Mouse (Mus musculus): Measurements from ENCODE around the gene Aip. TPM values are rescaled to one million over a fixed set of nuclear protein-coding genes. Genes with fewer than 3 reads are reported as not detected.
A peak's percentile ranks its signal among the peaks of the same experiment; 100 is the strongest.

Aip gene
- total RNA-seq (2014; fragmentation: Nextera tagmentation) (36.8 and 39.9 TPM in 2 replicates), total RNA-seq (2017) (22.3 and 23.9 TPM in 2 replicates), polyA plus RNA-seq (2012) (86.6 and 92.9 TPM in 2 replicates)

DNA sequence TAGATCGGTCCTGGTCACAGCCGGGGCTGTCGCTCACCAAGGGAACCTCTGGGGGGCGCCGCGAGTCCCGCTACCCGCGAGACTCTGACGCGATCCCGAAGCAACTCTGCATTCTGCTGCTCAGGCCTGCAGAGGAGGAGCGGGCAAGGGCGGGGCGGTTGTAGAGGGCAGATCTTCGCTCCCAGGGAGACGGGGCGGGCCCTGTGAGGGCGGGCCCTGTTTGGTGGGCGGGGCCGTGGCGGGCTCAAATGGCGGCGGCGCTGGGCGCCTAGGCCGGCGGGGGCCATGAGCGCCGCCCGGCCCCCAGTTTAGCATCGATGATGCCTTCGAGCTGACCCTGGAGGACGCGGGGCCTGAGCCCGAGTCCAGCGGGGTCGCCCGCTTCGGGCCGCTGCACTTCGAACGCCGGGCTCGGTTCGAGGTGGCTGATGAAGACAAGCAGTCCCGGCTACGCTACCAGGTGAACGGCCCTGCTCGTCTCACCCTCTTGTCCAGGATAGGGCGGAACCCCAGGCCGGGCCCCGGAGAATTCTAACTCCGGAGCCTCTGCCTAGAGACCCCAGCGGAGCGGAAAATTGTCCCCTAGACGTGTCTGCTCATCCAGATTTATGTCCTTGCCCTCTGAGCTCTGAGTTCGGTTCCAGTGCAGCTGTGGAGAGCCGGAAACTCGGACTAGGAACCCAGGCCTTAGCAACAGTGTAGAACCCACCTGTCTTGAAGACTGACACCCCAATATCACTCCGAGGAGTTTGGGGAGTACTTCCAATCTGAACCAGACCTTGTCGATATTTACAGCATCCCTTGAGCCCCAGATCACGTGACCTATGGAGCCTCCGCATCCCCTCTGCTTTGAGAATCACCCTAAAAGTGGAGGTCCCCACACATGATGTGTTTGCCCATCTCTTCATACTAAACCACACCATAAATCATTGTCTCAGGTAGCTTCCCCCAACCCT, at the start of gene Aip:
TSS of gene Aip (minus strand) at position 118 of the 956 bp plus-strand sequence.
- DNase-seq (ENCODE audit: low spot score), result peak; percentile 90
- peak within 1 kb of the TSS; percentile 85 for H3K4me3 ChIP-seq (ENCODE audit: low read depth, low read length)
- peak; percentile 87 for ATAC-seq (ENCODE audit: extremely low read depth, insufficient number of reproducible peaks, low FRiP score, poor library complexity, severe bottlenecking)
- TF ChIP-seq POLR2AphosphoS5 (IDR thresholded peaks at IDR 0.05; ENCODE audit: insufficient replicate concordance, low read depth, low read length) (no peak), CTCF (IDR thresholded peaks at IDR 0.05; ENCODE audit: low read depth, low read length) (0 out of 2 replicates have a peak, but pooled peaks have one; percentile 6), GATA2 (IDR thresholded peaks at IDR 0.05; ENCODE audit: borderline replicate concordance, low read depth, low read length) (no peak), GATA1 (IDR thresholded peaks at IDR 0.05; ENCODE audit: borderline replicate concordance, low read length) (no peak), TAL1 (conservative IDR thresholded peaks at IDR 0.05; ENCODE audit: low read depth, low read length) (no peak)
- no peaks in the 10 kb centered on the region for H3K9me3 ChIP-seq (replicated peaks)
- peaks cover 41% of the 10 kb centered on the region for H3K36me3 ChIP-seq (replicated peaks)
- H3K27me3 ChIP-seq (ENCODE audit: insufficient read depth, low read length), result no peaks in the 10 kb centered on the region
- peaks cover 64% of the 10 kb centered on the region for H3K4me1 ChIP-seq (ENCODE audit: insufficient read depth, low read depth, low read length)

DNA sequence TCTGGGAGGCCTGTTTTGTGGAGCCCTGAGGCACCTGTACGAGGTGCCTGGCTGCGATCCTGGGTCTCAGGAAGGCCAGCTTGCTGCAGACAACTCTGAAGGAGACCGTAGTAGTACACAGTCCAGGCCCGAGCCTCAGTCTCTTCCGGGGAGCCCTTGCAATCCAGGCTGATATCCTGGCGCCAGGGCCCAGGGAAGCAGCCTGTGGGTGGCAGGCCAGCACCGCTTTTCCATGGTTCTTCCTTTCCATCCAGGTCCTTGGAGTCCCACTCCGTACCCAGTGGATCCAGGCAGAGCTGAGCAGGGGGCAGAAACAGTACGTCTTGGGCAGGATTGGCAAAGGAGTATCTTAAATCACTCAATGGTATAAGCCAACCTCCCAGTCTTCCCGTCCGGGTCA, 47.3 kb upstream of the Aip start:
- TF ChIP-seq POLR2AphosphoS5 (IDR thresholded peaks at IDR 0.05; ENCODE audit: insufficient replicate concordance, low read depth, low read length), result no peak
- no peak for TF ChIP-seq TAL1 (conservative IDR thresholded peaks at IDR 0.05; ENCODE audit: low read depth, low read length)
- no peak for TF ChIP-seq GATA1 (IDR thresholded peaks at IDR 0.05; ENCODE audit: borderline replicate concordance, low read length)
- Histone ChIP-seq H3K4me1 (ENCODE audit: insufficient read depth, low read depth, low read length) (peaks cover 32% of the 10 kb centered on the region), H3K9me3 (replicated peaks) (no peaks in the 10 kb centered on the region), H3K4me3 (ENCODE audit: low read depth, low read length) (no peak overlapping the region), H3K27me3 (ENCODE audit: insufficient read depth, low read length) (peaks cover 60% of the 10 kb centered on the region), H3K36me3 (replicated peaks) (no peaks in the 10 kb centered on the region)
- DNase-seq (ENCODE audit: low spot score), result no peak
- no peak for ATAC-seq (ENCODE audit: extremely low read depth, insufficient number of reproducible peaks, low FRiP score, poor library complexity, severe bottlenecking)

DNA sequence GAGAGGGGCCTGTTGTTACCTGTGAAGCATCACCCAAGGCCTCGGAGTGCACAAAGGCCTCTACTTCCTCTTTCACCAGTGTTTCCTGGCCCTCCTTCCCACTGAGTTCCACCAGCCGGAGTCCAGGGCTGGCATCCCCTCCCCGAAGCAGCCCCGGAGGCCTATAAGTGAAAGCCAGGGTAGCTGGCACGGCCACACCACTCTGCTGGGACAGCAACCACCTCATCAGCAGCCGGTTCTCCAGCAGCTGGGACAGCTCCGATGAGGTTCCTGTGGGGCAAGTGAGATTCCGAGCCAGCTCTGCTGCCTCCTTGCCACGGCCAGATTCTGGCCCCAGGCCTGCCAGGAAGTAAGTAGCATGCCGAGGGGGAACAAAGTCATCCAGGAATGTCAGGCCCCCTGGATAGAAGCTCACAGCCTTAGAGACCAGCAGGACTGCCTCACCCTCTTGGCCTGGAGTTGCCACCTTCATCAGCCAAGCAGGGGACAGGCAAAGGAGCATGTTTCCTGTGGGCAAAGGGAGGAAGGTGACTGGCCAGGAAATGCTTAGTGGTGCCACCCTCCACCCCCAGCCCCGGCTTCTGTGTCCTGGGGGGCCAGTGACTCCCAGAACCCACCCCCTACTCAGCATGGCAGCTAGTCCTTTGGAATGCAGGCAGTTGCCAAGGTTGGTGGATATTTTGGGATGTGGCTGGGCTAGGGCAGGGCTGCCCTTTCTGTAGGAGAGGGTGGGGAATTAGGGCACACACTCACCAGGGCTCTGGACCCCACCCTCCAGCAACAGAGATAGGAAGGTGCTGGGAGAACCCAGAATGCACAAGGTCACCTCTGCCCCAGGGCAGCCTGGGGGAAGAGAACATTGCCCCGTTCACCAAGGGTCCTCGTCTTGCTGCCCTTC, 46.0 kb upstream of the Aip start:
- ATAC-seq (ENCODE audit: extremely low read depth, insufficient number of reproducible peaks, low FRiP score, poor library complexity, severe bottlenecking) (no peak), DNase-seq (ENCODE audit: low spot score) (no peak)
- Histone ChIP-seq H3K27me3 (ENCODE audit: insufficient read depth, low read length) (peaks cover 53% of the 10 kb centered on the region), H3K36me3 (replicated peaks) (no peaks in the 10 kb centered on the region), H3K4me1 (ENCODE audit: insufficient read depth, low read depth, low read length) (peaks cover 35% of the 10 kb centered on the region), H3K9me3 (replicated peaks) (no peaks in the 10 kb centered on the region), H3K4me3 (ENCODE audit: low read depth, low read length) (no peak overlapping the region)
- TF ChIP-seq TAL1 (conservative IDR thresholded peaks at IDR 0.05; ENCODE audit: low read depth, low read length), result no peak
- TF ChIP-seq CTCF (IDR thresholded peaks at IDR 0.05; ENCODE audit: low read depth, low read length), result no peak
- no peak for TF ChIP-seq GATA2 (IDR thresholded peaks at IDR 0.05; ENCODE audit: borderline replicate concordance, low read depth, low read length)

DNA sequence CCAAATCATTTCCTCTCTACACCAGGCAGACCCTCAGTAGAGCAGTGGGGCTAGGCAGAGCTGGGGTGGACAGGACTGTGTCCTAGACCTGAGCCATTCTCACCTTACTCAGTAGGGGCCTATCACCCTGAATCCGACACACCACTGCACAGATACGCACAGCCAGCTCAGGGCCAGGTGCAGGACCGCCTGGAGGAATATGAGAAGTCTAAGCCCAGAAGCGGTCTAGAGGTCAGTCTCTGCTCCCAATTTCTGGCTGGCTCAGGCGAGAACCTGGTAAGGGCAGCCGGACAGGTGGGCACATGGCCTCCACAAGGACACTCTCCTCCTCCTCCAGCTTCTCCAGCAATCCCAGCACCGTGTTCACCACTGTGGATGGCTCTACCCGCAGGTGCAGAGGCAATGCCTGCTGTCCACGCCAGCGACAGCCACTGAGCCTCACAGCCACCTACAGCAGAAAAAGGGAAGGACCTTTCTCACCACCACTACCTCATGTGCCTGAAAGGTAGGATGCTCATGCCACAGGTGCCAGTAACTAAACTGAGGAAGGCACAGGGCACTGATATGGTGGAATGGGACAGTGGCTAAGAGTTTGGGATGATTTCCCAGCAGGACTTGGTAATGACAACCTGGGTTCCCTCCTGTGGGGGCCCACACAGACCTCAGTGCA, 45.2 kb upstream of the Aip start:
- peaks cover 49% of the 10 kb centered on the region for H3K27me3 ChIP-seq (ENCODE audit: insufficient read depth, low read length)
- TF ChIP-seq POLR2AphosphoS5 (IDR thresholded peaks at IDR 0.05; ENCODE audit: insufficient replicate concordance, low read depth, low read length) (no peak), GATA2 (IDR thresholded peaks at IDR 0.05; ENCODE audit: borderline replicate concordance, low read depth, low read length) (no peak), GATA1 (IDR thresholded peaks at IDR 0.05; ENCODE audit: borderline replicate concordance, low read length) (no peak), CTCF (IDR thresholded peaks at IDR 0.05; ENCODE audit: low read depth, low read length) (no peak), TAL1 (conservative IDR thresholded peaks at IDR 0.05; ENCODE audit: low read depth, low read length) (no peak)
- H3K36me3 ChIP-seq (replicated peaks), result no peaks in the 10 kb centered on the region
- no peak overlapping the region for H3K4me3 ChIP-seq (ENCODE audit: low read depth, low read length)
- ATAC-seq (ENCODE audit: extremely low read depth, insufficient number of reproducible peaks, low FRiP score, poor library complexity, severe bottlenecking) (no peak), DNase-seq (ENCODE audit: low spot score) (no peak)
- no peaks in the 10 kb centered on the region for H3K9me3 ChIP-seq (replicated peaks)
- H3K4me1 ChIP-seq (ENCODE audit: insufficient read depth, low read depth, low read length), result peaks cover 38% of the 10 kb centered on the region

DNA sequence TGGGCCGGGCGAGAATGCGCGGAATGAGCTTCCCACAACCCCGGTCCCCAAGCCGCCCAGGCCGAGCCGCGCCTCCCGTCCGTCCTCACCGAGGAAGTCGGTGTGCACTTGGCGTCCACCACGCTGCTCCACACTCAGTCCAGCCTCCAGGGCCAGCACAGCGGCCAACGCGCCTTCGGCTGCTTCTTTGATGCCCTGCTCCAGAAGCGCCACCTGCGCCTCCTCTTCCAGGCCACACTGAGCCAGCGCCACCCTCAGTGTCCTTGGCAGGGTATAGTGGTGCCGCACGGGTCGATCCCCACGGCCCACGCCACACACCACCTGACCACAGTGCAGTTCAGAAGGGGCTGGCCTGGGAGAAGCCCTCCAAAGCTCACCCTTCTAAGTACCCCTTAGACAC, 44.2 kb upstream of the Aip start:
- peaks cover 39% of the 10 kb centered on the region for H3K27me3 ChIP-seq (ENCODE audit: insufficient read depth, low read length)
- DNase-seq (ENCODE audit: low spot score) (no peak), ATAC-seq (ENCODE audit: extremely low read depth, insufficient number of reproducible peaks, low FRiP score, poor library complexity, severe bottlenecking) (no peak)
- no peaks in the 10 kb centered on the region for H3K9me3 ChIP-seq (replicated peaks)
- H3K4me1 ChIP-seq (ENCODE audit: insufficient read depth, low read depth, low read length), result peaks cover 35% of the 10 kb centered on the region
- H3K36me3 ChIP-seq (replicated peaks), result no peaks in the 10 kb centered on the region
- TF ChIP-seq GATA2 (IDR thresholded peaks at IDR 0.05; ENCODE audit: borderline replicate concordance, low read depth, low read length), result no peak
- no peak for TF ChIP-seq GATA1 (IDR thresholded peaks at IDR 0.05; ENCODE audit: borderline replicate concordance, low read length)
- TF ChIP-seq POLR2AphosphoS5 (IDR thresholded peaks at IDR 0.05; ENCODE audit: insufficient replicate concordance, low read depth, low read length), result no peak
- TF ChIP-seq CTCF (IDR thresholded peaks at IDR 0.05; ENCODE audit: low read depth, low read length), result no peak
- no peak for TF ChIP-seq TAL1 (conservative IDR thresholded peaks at IDR 0.05; ENCODE audit: low read depth, low read length)
- peak overlapping the region; percentile 70 for H3K4me3 ChIP-seq (ENCODE audit: low read depth, low read length)
